Mouse (Mus musculus): ENCODE results near the gene Gm15294. TPM values are rescaled to one million over a fixed set of nuclear protein-coding genes. Genes with fewer than 3 reads are reported as not detected.

The Gm15294 gene
- not detected for polyA plus RNA-seq (2017; shearing (Covaris generic))

DNA sequence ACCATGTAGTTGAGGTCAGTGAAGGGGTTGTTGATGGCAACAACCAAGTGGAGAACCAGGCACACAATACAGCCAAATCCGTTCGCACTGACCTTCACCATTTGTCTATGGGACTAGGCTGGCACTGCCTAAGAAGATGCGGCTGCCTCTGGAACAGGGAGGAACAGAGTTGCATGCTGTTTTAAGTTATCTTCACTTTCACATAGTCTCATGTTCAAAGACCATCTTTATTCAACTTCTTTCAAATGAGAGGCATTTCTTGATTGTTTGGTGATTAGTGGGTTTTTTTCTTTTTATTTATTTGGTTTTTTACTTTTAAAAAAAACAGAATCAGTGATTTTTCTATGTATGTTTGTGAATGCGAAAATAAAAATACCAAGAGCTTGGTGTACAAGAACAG is at the start of gene Gm15294:
TSS of gene Gm15294 (minus strand) at position 101 of the 400 bp plus-strand sequence.

Other genes with a start within 250 kb of the Gm15294 start
- gene Irs4, start 150.0 kb downstream of the Gm15294 start, polyA plus RNA-seq (2017; shearing (Covaris generic)), result not detected

All from activated CD4-positive, CD25-positive, alpha-beta regulatory T cell, adult 9 weeks (primary cell).